Mouse (Mus musculus) cerebellum, adult 2 months (tissue): ENCODE results near the gene Pdss2.

Experiments
- CTCF ChIP-seq: fragments of 200-500 bp; IDR thresholded peaks from 2 replicates; pipeline ENCODE4 v1.5.1; 2011; ENCODE audit warnings: low read depth, mild to moderate bottlenecking, control low read depth, low read length, moderate library complexity, borderline replicate concordance; ENCODE audit not compliant: insufficient read depth
- POLR2A ChIP-seq: fragments of 200-500 bp; IDR thresholded peaks from 2 replicates; pipeline ENCODE4 v1.6.1; 2011; ENCODE audit warnings: low read length, control low read depth, borderline replicate concordance; ENCODE audit not compliant: insufficient read depth

- TF ChIP-seq CTCF (peak; percentile 26; the same call in 1 of the 2 replicates), POLR2A (no peak)
Observed at GRCm38 (mm10) chr10:43475376-43475775, 254.1 kb downstream of the Pdss2 start.
